17 mouse cellular contexts compared by ENCODE assay signal in the genomic region with DNA sequence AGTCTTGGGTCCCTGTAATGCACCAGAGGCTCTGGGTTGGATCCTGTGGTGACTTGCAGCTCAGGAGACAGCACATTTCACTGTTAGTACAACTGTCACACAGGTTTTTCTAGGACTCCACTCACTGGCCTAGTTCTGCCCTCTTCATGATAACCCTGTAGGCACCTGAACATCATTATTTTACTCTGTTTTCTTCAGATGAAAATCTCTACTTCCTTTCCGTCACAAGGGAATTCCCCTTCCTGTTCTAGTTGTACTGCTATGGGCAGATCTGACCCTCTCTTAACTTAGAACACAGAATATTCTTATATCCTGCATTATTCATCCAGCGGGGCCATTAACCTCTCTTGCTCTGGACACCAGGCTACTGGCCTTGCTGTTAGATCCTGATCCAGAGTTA. TPM values are rescaled to one million over a fixed set of nuclear protein-coding genes. Genes with fewer than 3 reads are reported as not detected.
DNase-seq lines count a peak whose midpoint lies in the region; ATAC-seq and TF ChIP-seq lines count a peak whose summit lies in the region.
"Had no signal": no experiment of that assay in that cellular context is flagged by ENCODE, and none has a peak within 500 bp of the region (broad histone marks: within the 10 kb centered on the region; RNA-seq: fewer than 3 reads in every experiment).

No protein-coding gene starts in this region.

- TF ChIP-seq EP300 in CH12.LX (IDR thresholded peaks at IDR 0.05; ENCODE audit: low read length), result no peak

- in situ Hi-C loops in CH12.LX (cut with MboI; ENCODE audit: low pct_ligation_motif_present, low pct_unique_long_range_greater_than_20kb, low sequenced_read_pairs), result no loop called here

- H3K9me3 ChIP-seq in CH12.LX (replicated peaks; ENCODE audit: low read length), result no peaks in the 10 kb centered on the region
- H3K9me3 ChIP-seq: embryonic facial prominence, embryonic 10.5 days; forebrain, embryonic 13.5 days; heart, embryonic 12.5 days; hindbrain, embryonic 15.5 days had no signal

- H3K4me1 ChIP-seq in CH12.LX (ENCODE audit: control insufficient read depth in 1 of 2, insufficient read depth in 2 of 2), result peaks cover 5 to 48% of the 10 kb centered on the region in 2 experiments
- H3K4me1 ChIP-seq: forebrain, embryonic 13.5 days; hindbrain, embryonic 15.5 days had no signal

- TF ChIP-seq RAD21 in CH12.LX (IDR thresholded peaks at IDR 0.05; ENCODE audit: low read depth, low read length), result no peak

- H3K27me3 ChIP-seq in CH12.LX (replicated peaks), result no peaks in the 10 kb centered on the region
- H3K27me3 ChIP-seq: forebrain, embryonic 13.5 days; heart, embryonic 12.5 days; hindbrain, embryonic 15.5 days had no signal

- peak overlapping the region; percentile 30; the same call in 1 of the 2 replicates for H3K9ac ChIP-seq in CH12.LX (ENCODE audit: insufficient read depth, low read depth)
- H3K9ac ChIP-seq: forebrain, embryonic 13.5 days; forebrain, postnatal 0 days; heart, embryonic 12.5 days; hindbrain, embryonic 15.5 days had no signal

- no peak overlapping the region for H3K4me3 ChIP-seq in CH12.LX (replicated peaks in 1 of 3; ENCODE audit: low read depth in 2 of 3, low read length in 2 of 3, poor library complexity in 1 of 3)
- no peak overlapping the region for H3K4me3 ChIP-seq in layer of hippocampus, adult 2 months
- H3K4me3 ChIP-seq: embryonic facial prominence, embryonic 10.5 days; forebrain, embryonic 13.5 days; heart, embryonic 12.5 days; hindbrain, embryonic 15.5 days had no signal

- peak; percentile 92 for ATAC-seq in inflammation-experienced regulatory T-cells, adult 6 months
- ATAC-seq: forebrain, embryonic 13.5 days; forebrain, postnatal 0 days had no signal

- peak overlapping the region; percentile 40 for H3K4me2 ChIP-seq in CH12.LX (ENCODE audit: insufficient read depth, low read depth, poor library complexity, severe bottlenecking)
- H3K4me2 ChIP-seq: forebrain, embryonic 13.5 days; heart, embryonic 12.5 days; hindbrain, embryonic 15.5 days had no signal

- no peak for TF ChIP-seq CTCF in CH12.LX (conservative IDR thresholded peaks at IDR 0.05 in 1 of 2, IDR thresholded peaks at IDR 0.05 in 1 of 2; ENCODE audit: low read depth in 2 of 2, low read length in 2 of 2)
- TF ChIP-seq CTCF in layer of hippocampus, adult 2 months (conservative IDR thresholded peaks at IDR 0.05), result no peak

- dilution Hi-C loops in CH12.LX (cut with MboI; ENCODE audit: extremely low pct_ligation_motif_present, extremely low pct_unique_long_range_greater_than_20kb, low sequenced_read_pairs), result no loop called here

- DNase-seq in spleen, postnatal 36 days (ENCODE audit: low spot score in 2 of 2), result peak; percentile 23 to 39
- no peak for DNase-seq in spleen, adult 12 weeks (ENCODE audit: low spot score)
- DNase-seq in CH12.LX (ENCODE audit: extremely low read depth), result peak; percentile 60
- DNase-seq in layer of hippocampus, adult 2 months (ENCODE audit: low spot score in 2 of 2), result no peak
- DNase-seq in cerebellum, postnatal 4 days (ENCODE audit: low spot score in 2 of 2), result no peak
- DNase-seq in retina, postnatal 1 day, result no peak
- DNase-seq: adrenal gland, postnatal 10 days; cerebellum, adult 18-20 months; cerebellum, adult 9-11 months; cerebellum, postnatal 36 days; forebrain, postnatal 0 days; gastrocnemius, postnatal 25 days had no signal

- TF ChIP-seq POLR2A in CH12.LX (IDR thresholded peaks at IDR 0.05; ENCODE audit: low read depth, low read length), result no peak

- no peak overlapping the region for H3K27ac ChIP-seq in CH12.LX (ENCODE audit: insufficient read depth, low read depth)
- no peak overlapping the region for H3K27ac ChIP-seq in layer of hippocampus, adult 2 months
- H3K27ac ChIP-seq: embryonic facial prominence, embryonic 10.5 days; forebrain, embryonic 13.5 days; hindbrain, embryonic 15.5 days had no signal

- H3K79me2 ChIP-seq in CH12.LX (replicated peaks; ENCODE audit: control insufficient read depth, extremely low read depth, insufficient read depth, poor library complexity, severe bottlenecking), result no peaks in the 10 kb centered on the region

- peaks cover 33 to 79% of the 10 kb centered on the region in 2 experiments for H3K36me3 ChIP-seq in CH12.LX (replicated peaks in 1 of 2; ENCODE audit: control insufficient read depth in 1 of 2, insufficient read depth in 1 of 2, low read length in 1 of 2)

TF ChIP-seq in CH12.LX, 34 proteins besides CTCF, POLR2A, EP300 and RAD21:
- TF ChIP-seq SIN3A (IDR thresholded peaks at IDR 0.05; ENCODE audit: low read length) (no peak), USF2 (conservative IDR thresholded peaks at IDR 0.05; ENCODE audit: low read depth, low read length) (no peak), MXI1 (IDR thresholded peaks at IDR 0.05; ENCODE audit: low read depth, low read length) (no peak), POLR2AphosphoS2 (IDR thresholded peaks at IDR 0.05; ENCODE audit: low read depth, low read length) (no peak), USF1 (IDR thresholded peaks at IDR 0.05; ENCODE audit: low read depth, low read length) (no peak), HCFC1 (IDR thresholded peaks at IDR 0.05; ENCODE audit: low read depth, low read length) (no peak), JUND (conservative IDR thresholded peaks at IDR 0.05; ENCODE audit: low read depth, low read length) (no peak), ZNF384 (IDR thresholded peaks at IDR 0.05; ENCODE audit: low read depth, low read length) (no peak), PAX5 (IDR thresholded peaks at IDR 0.05; ENCODE audit: low read length) (no peak), CHD2 (IDR thresholded peaks at IDR 0.05; ENCODE audit: low read length) (no peak), ZMIZ1 (IDR thresholded peaks at IDR 0.05; ENCODE audit: low read depth, low read length) (no peak)
TF ChIP-seq in CH12.LX: peak in this region for 0.

RNA-seq across cellular contexts. Expression of a gene that starts 43.6 kb away (rescaled TPM):
- total RNA-seq in CH12.LX (2012; rRNA removed) (9.0 and 10.3 TPM in 2 replicates), CH12.LX (2014; rRNA removed) (8.5 and 8.9 TPM in 2 replicates)
- 18.5 and 24.2 TPM in 2 replicates for polyA plus RNA-seq in CH12.LX (2012; ENCODE audit: insufficient read length, low read depth)
- polyA plus RNA-seq in inflammation-experienced regulatory T-cells, adult 6 months (2017; shearing (Covaris generic)), result 10 to 100 TPM; 30.4 to 54.7 (median 42.3) TPM
- total RNA-seq in layer of hippocampus, adult 2 months (2021), result 10 to 100 TPM; 24.7 to 26.1 TPM

Comparison
In these comparisons a context has a peak if more than half of its experiments do, and no peak if none do; other contexts are left out.
1. DNase-seq: peak in spleen, postnatal 36 days (2 of 2) and CH12.LX (single experiment); none in spleen, adult 12 weeks (single experiment), layer of hippocampus, adult 2 months (0 of 2), cerebellum, postnatal 4 days (0 of 2) and retina, postnatal 1 day (single experiment).